Mouse (Mus musculus): ENCODE measurements around the gene Pde8b.
"Not testable (repeated sequence)": the region's sequence is repeated elsewhere in the genome, so short reads cannot be mapped to it uniquely, and the experiment has no call there.

Pde8b gene

GRCm38 (mm10) chr13:95221882-95222568, 28.1 kb downstream of the Pde8b start:
- no peak for DNase-seq (ENCODE audit: low spot score)

DNA sequence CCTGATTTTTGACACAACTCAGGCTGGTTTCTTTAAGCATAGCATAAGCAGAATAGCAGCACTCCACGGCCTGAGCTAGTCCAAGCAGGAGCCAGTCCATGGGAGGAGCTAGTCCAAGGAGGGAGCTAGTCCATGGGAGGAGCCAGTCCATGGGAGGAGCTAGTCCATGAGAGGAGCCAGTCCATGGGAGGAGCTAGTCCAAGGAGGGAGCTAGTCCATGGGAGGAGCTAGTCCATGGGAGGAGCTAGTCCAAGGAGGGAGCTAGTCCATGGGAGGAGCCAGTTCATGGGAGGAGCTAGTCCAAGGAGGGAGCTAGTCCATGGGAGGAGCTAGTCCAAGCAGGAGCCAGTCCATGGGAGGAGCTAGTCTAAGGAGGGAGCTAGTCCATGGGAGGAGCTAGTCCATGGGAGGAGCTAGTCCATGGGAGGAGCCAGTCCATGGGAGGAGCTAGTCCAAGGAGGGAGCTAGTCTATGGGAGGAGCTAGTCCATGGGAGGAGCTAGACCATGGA, 34.4 kb downstream of the Pde8b start:
- DNase-seq (ENCODE audit: low spot score), result not testable (repeated sequence)

GRCm38 (mm10) chr13:95212320-95212719, 37.8 kb downstream of the Pde8b start:
- no peak for DNase-seq (ENCODE audit: low spot score)

GRCm38 (mm10) chr13:95207301-95207700, 42.8 kb downstream of the Pde8b start:
- not testable (repeated sequence) for DNase-seq (ENCODE audit: low spot score)

DNA sequence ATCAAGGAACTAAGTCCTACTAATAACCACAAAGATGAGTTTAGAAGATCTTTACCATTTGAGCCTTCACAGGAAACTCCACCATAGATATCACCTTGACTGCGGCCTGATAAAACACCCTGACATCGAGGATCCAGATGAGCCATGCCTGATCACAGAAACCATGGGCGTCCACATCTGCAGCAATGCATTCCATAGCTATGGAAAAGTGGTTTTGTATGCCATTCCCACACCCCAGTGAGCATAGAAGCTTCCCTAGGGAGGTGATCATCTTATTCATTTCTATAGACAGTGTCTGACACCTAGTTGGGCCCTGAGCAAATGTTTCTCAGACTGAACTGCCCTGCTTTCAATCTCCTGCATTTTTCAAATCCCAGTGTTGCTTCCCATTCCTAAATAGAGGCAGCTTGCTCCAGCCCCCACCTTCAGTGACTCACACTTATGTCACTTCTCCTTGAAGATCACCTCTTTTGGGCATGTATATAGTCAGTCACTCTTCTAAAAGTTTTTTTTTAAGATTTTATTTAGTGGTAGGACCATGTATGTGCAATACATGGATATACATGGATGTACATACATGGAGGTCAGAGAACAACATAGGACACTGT, 47.9 kb downstream of the Pde8b start:
- DNase-seq (ENCODE audit: low spot score), result no peak

DNA sequence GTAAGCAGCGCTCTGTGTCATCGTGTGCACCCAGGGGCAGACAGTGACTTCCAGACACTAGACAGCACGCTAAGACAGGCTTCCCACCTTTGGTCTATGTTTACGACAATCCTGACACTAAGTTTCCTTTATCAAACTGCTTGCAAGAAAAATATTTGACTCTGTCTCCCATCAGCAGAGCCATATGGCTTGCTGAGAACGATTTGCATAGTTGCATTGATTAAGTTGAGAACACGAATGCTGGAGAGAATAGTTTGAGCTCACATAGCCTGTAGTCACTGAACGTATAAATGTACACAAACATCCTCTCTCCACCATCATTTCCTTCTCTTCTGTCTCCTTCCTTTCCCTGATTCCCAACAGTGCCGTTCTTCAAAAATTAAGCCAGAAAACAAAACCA, 49.3 kb downstream of the Pde8b start:
- DNase-seq (ENCODE audit: low spot score), result no peak

DNA sequence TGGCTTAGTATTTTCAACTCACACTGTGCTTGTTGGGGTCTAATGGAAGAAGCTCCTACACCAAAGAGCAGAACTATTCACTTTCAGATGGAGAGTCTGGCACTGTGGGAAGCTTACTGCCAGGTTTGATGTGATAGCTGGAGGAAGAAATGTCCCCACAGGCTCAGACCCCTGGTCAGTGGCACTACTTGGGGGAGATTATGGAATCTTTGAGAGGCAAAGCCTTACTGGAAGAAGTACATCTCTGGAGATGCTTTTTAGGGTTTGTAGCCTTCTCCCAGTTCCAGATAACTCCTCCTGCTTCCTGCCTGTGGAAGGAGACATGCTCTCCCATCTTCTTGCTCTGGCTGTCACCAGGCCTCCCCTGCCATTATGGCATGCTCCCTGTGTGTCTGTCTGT, 50.1 kb downstream of the Pde8b start:
- DNase-seq (ENCODE audit: low spot score), result no peak

GRCm38 (mm10) chr13:95196106-95196705, 53.9 kb downstream of the Pde8b start:
- no peak for DNase-seq (ENCODE audit: low spot score)

DNA sequence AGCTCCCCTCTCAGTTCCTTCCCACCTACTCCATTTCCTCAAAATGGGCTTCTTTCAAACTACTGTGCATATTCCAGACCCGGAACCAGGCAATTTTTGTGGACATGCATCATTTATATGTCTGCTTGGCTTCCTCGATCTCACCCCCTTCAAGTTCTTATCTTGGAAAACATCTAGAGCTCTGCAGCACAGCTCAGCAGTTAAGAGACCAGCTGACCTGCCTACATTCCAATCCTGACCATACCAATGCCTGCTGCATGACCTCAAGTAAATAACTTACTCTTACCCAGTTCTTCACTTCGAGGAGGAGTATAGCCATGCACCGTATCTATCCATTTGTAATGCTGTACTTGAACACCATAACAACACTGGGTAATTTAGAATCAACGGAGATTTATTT, 58.2 kb downstream of the Pde8b start:
- no peak for DNase-seq (ENCODE audit: low spot score)

DNA sequence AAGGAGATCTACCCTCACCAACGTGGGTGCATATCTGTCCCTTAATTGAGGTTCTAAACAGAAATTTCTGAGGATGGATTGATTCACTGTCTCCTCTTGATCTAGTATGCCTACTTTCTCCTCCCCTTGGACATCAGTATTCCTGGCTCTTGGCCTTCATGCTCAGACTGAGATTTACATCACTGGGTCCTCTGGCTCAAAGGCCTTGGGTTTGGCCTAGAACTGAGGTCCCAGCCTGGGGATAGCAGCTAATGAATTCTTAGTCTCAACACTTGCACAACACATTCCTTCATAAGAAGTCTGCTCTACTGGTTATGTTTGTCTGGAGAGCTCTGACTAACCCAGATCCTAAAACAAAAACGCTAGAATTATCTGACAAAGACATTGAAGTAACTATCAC, 61.0 kb downstream of the Pde8b start:
- DNase-seq (ENCODE audit: low spot score), result no peak

DNA sequence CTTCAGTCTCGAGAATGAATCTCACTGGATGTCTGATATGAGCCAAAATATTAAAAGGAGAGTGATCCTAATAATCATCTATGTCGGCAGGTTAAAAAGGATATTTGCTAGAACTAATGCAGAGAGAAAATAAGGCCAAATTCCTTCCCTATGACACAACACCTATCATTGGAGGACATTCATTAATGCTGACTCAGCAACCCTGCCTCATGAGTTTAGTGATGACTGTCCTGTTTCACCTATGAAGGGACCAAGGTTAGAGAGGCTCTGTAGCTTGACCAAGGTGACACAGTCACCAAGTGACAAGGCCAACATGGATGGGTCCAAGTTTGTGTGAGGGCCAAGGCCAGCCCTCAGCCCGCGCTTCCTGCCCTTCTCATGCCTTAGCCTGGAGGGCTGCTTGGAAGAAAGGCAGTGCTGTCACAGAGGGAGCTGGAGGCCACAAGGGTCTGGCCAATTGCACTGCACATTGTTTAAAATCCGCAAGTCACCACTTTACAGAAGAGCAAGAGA, 62.9 kb downstream of the Pde8b start:
- DNase-seq (ENCODE audit: low spot score), result no peak

- DNase-seq (ENCODE audit: low spot score), result no peak
Observed at GRCm38 (mm10) chr13:95186741-95187035, 63.4 kb downstream of the Pde8b start.

- DNase-seq (ENCODE audit: low spot score), result no peak
Observed at GRCm38 (mm10) chr13:95185891-95186740, 64.0 kb downstream of the Pde8b start.

DNA sequence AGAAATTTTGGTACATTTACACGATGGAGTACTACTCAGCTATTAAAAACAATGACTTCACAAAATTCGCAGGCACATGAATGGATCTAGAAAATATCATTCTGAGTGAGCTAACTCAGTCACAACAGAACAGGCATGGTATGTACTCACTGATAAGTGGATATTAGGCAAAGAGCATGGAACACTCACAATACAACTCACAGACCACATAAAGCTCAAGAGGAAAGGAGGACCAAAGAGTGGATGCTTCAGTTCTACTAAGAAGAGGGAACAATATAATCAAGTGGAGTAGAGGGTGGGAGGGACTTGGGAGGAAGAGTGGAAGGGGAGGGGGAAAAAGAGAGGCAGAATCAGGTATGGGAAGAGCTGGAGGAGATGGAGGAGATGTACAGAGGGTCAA, 66.5 kb downstream of the Pde8b start:
- DNase-seq (ENCODE audit: low spot score), result no peak

DNA sequence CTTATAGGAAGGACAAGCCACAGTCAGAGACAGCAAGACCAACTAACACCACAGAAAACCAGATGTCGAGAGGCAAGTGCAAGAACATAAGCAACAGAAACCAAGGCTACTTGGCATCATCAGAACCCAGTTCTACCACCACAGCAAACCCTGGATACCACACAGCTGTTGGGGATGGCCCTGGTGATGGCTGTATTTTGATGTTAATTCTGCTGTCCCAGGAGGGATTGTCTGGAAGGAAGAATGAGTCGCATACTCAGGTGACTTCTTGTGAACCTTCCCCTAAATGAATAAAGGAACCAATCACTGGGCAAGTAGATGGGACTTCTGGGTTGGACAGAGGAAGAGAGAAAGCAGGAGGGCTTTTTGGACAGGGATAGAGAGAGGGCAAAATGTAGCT, 69.9 kb downstream of the Pde8b start:
- DNase-seq (ENCODE audit: low spot score), result no peak

DNA sequence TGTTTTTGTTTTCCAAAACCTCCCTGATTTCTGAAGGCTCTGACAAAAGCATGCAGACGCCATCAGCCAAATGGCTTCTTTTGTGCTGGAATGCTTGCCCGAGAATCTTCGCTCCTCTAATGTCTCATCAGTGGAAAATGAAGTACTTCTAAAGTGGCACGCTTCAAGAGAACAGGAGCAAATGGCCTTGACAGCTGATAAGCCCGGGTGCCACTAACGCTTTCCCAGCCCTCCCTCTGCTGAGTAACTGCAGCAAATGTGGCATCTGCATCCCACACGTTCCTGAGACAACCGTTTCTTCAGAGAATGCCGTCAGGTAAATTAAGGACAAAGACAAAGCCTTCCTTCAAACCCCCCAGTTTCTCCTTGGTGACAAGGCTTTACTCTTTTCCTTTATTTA, 72.8 kb downstream of the Pde8b start:
- no peak for DNase-seq (ENCODE audit: low spot score)

- DNase-seq (ENCODE audit: low spot score), result no peak
Observed at GRCm38 (mm10) chr13:95176399-95176798, 73.7 kb downstream of the Pde8b start.

DNA sequence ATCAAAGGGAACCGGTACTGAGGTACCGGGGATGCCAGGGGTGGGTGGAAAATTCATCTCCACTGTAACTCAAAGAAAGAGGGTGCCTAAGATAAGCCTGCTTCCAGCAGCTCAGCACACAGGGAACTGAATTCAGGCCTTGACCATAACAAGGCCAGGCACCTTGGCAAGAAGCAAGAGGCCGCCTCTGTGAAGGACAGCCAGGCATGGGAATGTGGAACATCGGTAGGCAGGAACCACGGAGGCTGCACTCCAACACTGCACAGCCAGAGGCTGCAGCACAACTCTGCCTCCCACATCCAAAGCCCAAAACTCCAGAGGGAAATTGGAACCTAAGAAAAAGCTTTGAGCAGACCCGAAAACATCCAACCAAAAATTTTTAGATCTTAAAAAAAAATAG, 75.9 kb downstream of the Pde8b start:
- DNase-seq (ENCODE audit: low spot score), result no peak

DNA sequence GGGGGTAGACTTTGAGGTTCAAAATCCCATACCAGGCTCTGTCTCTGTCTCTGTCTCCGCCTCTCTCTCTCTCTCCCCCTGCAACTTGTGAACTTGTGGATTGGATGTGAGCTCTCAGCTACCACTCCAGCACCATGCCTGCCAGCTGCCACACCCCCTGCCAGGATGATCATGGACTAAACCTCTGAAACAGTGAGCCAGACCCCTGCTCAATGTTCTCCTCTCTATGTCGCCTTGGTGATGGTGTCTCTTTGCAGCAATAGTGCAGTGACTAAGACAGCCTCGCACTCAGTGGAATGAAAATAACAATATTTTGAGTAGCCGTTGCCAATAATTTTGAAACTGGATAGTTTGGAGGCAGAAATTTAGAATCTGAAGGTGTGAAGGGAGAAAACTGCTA, 77.8 kb downstream of the Pde8b start:
- no peak for DNase-seq (ENCODE audit: low spot score)

- DNase-seq (ENCODE audit: low spot score), result no peak
Observed at GRCm38 (mm10) chr13:95160211-95160610, 89.9 kb downstream of the Pde8b start.

GRCm38 (mm10) chr13:95158986-95159385, 91.2 kb downstream of the Pde8b start:
- DNase-seq (ENCODE audit: low spot score), result no peak

GRCm38 (mm10) chr13:95144746-95145145, 105.4 kb downstream of the Pde8b start:
- DNase-seq (ENCODE audit: low spot score), result no peak
